Mouse (Mus musculus) midbrain, embryonic 11.5 days (tissue): Measurements from ENCODE around the gene Mlh1. TPM values are rescaled to one million over a fixed set of nuclear protein-coding genes. Genes with fewer than 3 reads are reported as not detected.

Experiments used
- ATAC-seq: fragments of 200-750 bp; cut with Nextera tagmentation; 2 replicates; pipeline ENCODE4 v1.8.0; 2017; ENCODE audit warnings: moderate TSS enrichment, moderate library complexity; ENCODE audit not compliant: low FRiP score
- DNase-seq: peaks from one replicate; pipeline ENCODE4 v3.0.0; 2015; ENCODE audit warnings: low spot score; ENCODE audit errors: missing footprints
- H3K27ac ChIP-seq: fragments of 300-500 bp; sonication (generic); 2 replicates; pipeline ENCODE4 v1.5.1; 2014; ENCODE audit warnings: low read depth, low read length
- H3K27me3 ChIP-seq: fragments of 300-500 bp; sonication (generic); 2 replicates; pipeline ENCODE4 v1.6.1; 2014; ENCODE audit warnings: mild to moderate bottlenecking, low read length, moderate library complexity, mixed read lengths; ENCODE audit not compliant: control insufficient read depth, insufficient read depth
- H3K36me3 ChIP-seq: fragments of 300-500 bp; sonication (generic); 2 replicates; pipeline ENCODE4 v1.6.1; 2014; ENCODE audit warnings: mild to moderate bottlenecking, low read length, moderate library complexity, mixed read lengths; ENCODE audit not compliant: control insufficient read depth, insufficient read depth
- H3K4me1 ChIP-seq: fragments of 300-500 bp; sonication (generic); 2 replicates; pipeline ENCODE4 v1.6.1; 2014; ENCODE audit warnings: low read length; ENCODE audit not compliant: control insufficient read depth, insufficient read depth
- H3K4me2 ChIP-seq: fragments of 300-500 bp; sonication (generic); 2 replicates; pipeline ENCODE4 v1.6.1; 2014; ENCODE audit warnings: mild to moderate bottlenecking, moderate library complexity
- H3K4me3 ChIP-seq: fragments of 300-500 bp; sonication (generic); 2 replicates; pipeline ENCODE4 v1.5.1; 2014; ENCODE audit warnings: low read depth, low read length
- H3K9ac ChIP-seq: fragments of 300-500 bp; sonication (generic); 2 replicates; pipeline ENCODE4 v1.6.1; 2014; ENCODE audit warnings: low read length
- H3K9me3 ChIP-seq: fragments of 300-500 bp; sonication (generic); 2 replicates; pipeline ENCODE4 v1.6.1; 2016; ENCODE audit warnings: low read length; ENCODE audit not compliant: control insufficient read depth
- WGBS: fragments of 180-500 bp; shearing (Covaris S2); extraction: QIAGEN DNeasy Blood & Tissue Kit; methylation state at CpG from one replicate; pipeline ENCODE4 v1.1.7; 2014; 5-methylcytosine and 5-hydroxymethylcytosine counted together
- polyA plus RNA-seq: library from polyadenylated mRNA; unstranded; fragments of >200 nt; fragmentation: Nextera tagmentation; extraction: Ambion mirVana; gene quantifications from 2 replicates; pipeline ENCODE4 v1.2.1, GENCODE M21; 2014

Gene Mlh1
- polyA plus RNA-seq, 1 experiment from 2014 or later, result 55.4 TPM

DNA sequence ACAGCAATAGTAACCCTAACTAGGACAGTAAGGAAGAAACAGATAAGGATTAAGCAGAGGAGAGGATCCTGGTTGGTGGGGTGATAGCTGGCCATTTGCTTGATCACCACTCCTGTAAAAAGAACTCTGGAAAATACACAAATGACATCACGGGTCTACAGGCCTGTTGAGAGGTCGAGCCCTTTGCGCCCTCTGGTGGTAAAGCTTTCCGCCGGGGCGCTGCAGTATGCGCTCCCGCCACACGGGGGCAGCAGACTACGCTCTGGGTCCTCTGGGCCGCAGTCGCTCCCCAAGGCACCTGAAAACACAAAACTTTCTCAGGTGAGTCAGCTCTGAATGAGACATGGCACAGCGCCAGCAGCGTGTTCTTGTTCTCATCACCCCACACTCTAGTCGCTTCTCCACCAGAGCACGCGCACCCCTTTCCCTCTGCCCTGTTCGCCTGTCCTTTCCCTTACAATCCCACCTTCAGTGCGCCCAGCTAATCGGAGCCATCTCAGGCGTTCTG, 18.3 kb upstream of the Mlh1 start:
- Histone ChIP-seq H3K36me3 (no peaks in the 10 kb centered on the region), H3K4me3 (no peak overlapping the region), H3K9ac (no peak overlapping the region), H3K9me3 (no peaks in the 10 kb centered on the region), H3K4me2 (no peak overlapping the region), H3K27me3 (no peaks in the 10 kb centered on the region), H3K27ac (no peak overlapping the region), H3K4me1 (peaks cover 3% of the 10 kb centered on the region)
- DNase-seq (peak; percentile 100), ATAC-seq (peak; percentile 76)
- 13% methylated on average over 21 of the region's 21 CpGs for WGBS

DNA sequence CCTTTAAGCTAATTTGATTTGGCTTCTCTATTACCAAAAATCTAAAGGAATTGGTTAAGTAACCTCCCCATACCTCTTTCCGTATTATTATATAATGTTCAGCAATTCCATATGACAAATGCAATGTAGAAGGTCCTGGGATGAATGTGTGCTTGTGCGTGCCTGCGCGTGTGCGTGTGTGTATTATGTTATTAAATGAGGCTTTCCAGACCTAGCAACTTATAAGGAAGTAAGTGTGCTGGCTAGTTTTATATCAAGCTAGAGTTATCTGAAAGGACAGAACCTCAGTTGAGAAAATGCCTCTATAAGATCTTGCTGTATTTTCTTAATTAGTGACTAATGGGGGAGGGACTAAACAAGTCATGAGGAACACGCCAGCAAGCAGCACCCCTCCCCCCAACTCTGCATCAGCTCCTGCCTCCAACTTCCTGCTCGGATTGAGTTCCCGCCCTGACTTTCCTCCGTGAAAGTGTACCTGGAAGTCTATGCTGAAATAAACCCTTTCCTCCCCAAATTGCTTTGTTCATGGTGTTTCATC, 17.8 kb upstream of the Mlh1 start:
- H3K27ac ChIP-seq, result no peak overlapping the region
- H3K4me1 ChIP-seq, result peaks cover 3% of the 10 kb centered on the region
- no peak overlapping the region for H3K4me3 ChIP-seq
- no peak overlapping the region for H3K9ac ChIP-seq
- H3K36me3 ChIP-seq, result no peaks in the 10 kb centered on the region
- 61% methylated on average over 9 of the region's 9 CpGs for WGBS
- no peaks in the 10 kb centered on the region for H3K27me3 ChIP-seq
- peak; percentile 75 for DNase-seq
- ATAC-seq, result no peak
- H3K4me2 ChIP-seq, result no peak overlapping the region
- H3K9me3 ChIP-seq, result no peaks in the 10 kb centered on the region

DNA sequence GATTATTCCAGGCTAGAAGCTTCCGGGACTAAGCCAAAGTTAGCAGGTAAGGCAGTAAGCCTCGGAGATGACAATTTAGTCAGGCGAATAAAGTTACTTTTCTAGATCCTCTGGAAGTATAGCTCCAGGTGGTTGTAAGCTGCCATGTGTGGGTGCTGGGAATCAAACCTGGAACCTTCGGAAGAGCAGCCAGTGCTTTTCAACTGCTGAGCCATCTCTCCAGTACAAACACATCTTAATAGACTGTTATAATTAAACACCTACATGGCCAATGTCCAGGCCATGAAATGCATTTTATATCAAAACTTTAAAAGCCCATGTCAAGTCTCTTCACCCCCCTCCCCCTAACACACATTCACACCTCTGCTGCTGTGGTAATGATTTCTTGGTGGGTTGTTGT, 16.4 kb upstream of the Mlh1 start:
- Histone ChIP-seq H3K27me3 (no peaks in the 10 kb centered on the region), H3K9ac (no peak overlapping the region), H3K4me3 (no peak overlapping the region), H3K9me3 (no peaks in the 10 kb centered on the region), H3K27ac (no peak overlapping the region), H3K4me2 (no peak overlapping the region), H3K4me1 (peaks cover 3% of the 10 kb centered on the region), H3K36me3 (no peaks in the 10 kb centered on the region)
- DNase-seq, result peak; percentile 54
- no peak for ATAC-seq
- WGBS, result 93% methylated on average over 4 of the region's 4 CpGs

DNA sequence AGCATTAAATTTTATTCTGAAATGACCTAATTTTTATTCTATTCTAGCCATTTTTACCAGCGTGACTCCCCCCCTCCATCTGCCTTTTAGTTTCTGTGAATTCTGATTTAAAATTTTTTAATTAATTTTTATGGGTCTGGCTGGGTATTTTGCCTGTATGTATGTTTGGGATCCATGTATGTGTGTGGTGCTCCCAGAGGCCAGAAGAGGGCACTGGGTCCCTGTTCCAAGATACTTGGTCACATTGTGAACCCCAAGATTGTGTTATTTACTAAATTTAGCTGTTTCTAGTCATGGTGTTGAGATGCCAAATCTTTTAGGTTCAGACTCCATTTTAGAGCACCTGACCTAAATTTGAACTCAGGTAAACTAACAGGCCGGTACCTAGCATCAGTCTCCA, 14.9 kb upstream of the Mlh1 start:
- no peak for ATAC-seq
- no peaks in the 10 kb centered on the region for H3K27me3 ChIP-seq
- no peaks in the 10 kb centered on the region for H3K9me3 ChIP-seq
- peaks cover 3% of the 10 kb centered on the region for H3K4me1 ChIP-seq
- H3K27ac ChIP-seq, result no peak overlapping the region
- 79% methylated on average over 2 of the region's 2 CpGs for WGBS
- no peak overlapping the region for H3K4me3 ChIP-seq
- no peak overlapping the region for H3K4me2 ChIP-seq
- DNase-seq, result peak; percentile 71
- H3K9ac ChIP-seq, result no peak overlapping the region
- no peaks in the 10 kb centered on the region for H3K36me3 ChIP-seq

DNA sequence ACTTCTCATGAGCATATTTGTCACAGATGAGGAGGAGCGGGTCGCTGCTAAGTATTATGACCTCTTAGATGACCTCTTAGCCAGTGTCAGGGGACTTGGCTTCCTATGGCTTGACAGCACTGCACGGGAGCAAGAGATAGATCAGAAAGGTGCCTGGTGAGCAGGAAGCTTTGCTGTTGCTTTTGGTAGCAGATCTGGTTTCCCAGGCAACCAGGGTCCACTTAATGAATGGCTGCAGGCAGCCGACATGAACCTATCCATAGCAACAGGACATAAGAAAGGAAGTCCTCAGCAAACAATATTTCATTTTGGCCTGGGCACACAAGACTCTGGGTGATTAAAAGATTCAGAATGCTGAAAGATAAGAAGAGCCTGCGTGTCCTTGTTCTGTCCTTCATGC, 14.1 kb upstream of the Mlh1 start:
- Histone ChIP-seq H3K4me1 (peaks cover 3% of the 10 kb centered on the region), H3K9ac (no peak overlapping the region), H3K36me3 (no peaks in the 10 kb centered on the region), H3K27me3 (no peaks in the 10 kb centered on the region), H3K4me2 (no peak overlapping the region), H3K27ac (no peak overlapping the region), H3K9me3 (no peaks in the 10 kb centered on the region), H3K4me3 (no peak overlapping the region)
- ATAC-seq (peak; percentile 31; the same call in 1 of the 2 replicates), DNase-seq (peak; percentile 83)
- WGBS, result 16% methylated on average over 5 of the region's 5 CpGs

DNA sequence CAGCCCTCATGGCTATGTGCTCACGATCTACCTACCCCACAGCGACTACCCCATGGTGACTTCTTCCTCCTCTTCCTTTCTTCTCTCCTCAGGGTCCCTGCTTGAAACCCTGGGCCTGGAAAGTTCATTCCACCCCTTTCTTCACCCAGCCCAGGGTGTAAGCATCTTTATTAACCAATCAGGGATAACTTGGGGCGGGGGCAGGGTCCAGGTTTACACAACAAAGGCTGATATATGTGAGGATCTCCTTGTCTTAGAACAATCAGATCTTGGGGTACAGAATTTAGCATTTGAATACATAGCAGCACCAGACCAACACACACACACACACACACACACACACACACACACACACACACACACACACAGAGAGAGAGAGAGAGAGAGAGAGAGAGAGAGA, 13.5 kb upstream of the Mlh1 start:
- H3K4me2 ChIP-seq, result no peak overlapping the region
- H3K4me3 ChIP-seq, result no peak overlapping the region
- no peak overlapping the region for H3K27ac ChIP-seq
- ATAC-seq, result no peak
- peaks cover 3% of the 10 kb centered on the region for H3K4me1 ChIP-seq
- no peaks in the 10 kb centered on the region for H3K9me3 ChIP-seq
- no peaks in the 10 kb centered on the region for H3K36me3 ChIP-seq
- H3K9ac ChIP-seq, result no peak overlapping the region
- H3K27me3 ChIP-seq, result no peaks in the 10 kb centered on the region
- 29% methylated on average over 3 of the region's 3 CpGs for WGBS
- peak; percentile 79 for DNase-seq

DNA sequence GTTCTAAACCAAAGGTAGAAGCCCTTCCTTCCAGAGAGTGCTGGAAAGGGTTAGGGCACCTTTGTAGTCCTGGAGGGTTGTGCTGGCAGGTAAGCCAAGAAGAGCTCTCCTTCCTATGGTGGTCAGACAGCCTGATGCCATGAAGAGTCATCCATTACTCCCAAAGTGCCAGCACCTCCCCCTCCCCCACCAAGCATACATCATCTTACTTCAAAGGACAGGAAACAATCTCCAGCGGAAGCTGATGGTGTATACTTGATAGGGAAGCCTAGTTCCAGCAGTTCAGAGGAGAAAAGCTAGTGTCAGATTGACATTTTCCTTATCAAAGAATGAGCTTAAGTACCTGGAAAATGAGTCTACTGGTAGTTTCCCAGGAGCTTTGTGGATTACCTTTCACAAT, 3.6 kb upstream of the Mlh1 start:
- no peaks in the 10 kb centered on the region for H3K36me3 ChIP-seq

DNA sequence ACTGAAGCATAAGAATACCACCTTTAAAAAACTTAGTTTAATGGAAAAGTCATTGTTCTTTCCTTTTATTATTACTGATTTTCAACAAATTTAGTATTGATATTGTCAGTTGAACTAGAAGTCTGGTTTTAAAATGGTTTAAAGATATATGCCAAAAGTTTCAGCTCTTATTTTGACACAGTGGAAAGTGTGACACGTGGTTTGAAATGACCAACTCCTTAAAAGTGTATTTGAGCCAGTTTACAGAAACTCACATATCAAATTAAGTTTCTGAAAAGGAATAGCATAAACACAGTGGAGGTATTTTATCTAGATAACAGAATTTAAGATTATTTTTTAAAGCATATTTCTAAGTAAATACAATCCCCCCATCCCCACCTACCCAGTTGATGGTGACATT, 2.4 kb upstream of the Mlh1 start:
- no peak for DNase-seq
- 89% methylated on average over 1 of the region's 1 CpGs for WGBS
- H3K4me1 ChIP-seq, result peaks cover 33% of the 10 kb centered on the region
- H3K4me3 ChIP-seq, result no peak overlapping the region
- H3K9me3 ChIP-seq, result no peaks in the 10 kb centered on the region
- H3K27me3 ChIP-seq, result no peaks in the 10 kb centered on the region
- peak overlapping the region; percentile 80 for H3K4me2 ChIP-seq
- H3K36me3 ChIP-seq, result no peaks in the 10 kb centered on the region
- no peak for ATAC-seq
- no peak overlapping the region for H3K9ac ChIP-seq
- no peak overlapping the region for H3K27ac ChIP-seq

More for the DNA sequence above, 3.6 kb upstream of the Mlh1 start:
- H3K27ac ChIP-seq, result no peak overlapping the region
- H3K9ac ChIP-seq, result no peak overlapping the region
- 0 out of 2 replicates have a peak overlapping the region, but pooled peaks have one; percentile 1 for H3K4me3 ChIP-seq
- peaks cover 33% of the 10 kb centered on the region for H3K4me1 ChIP-seq
- H3K9me3 ChIP-seq, result no peaks in the 10 kb centered on the region
- ATAC-seq, result no peak
- H3K27me3 ChIP-seq, result no peaks in the 10 kb centered on the region
- 57% methylated on average over 1 of the region's 1 CpGs for WGBS
- H3K4me2 ChIP-seq, result peak overlapping the region; percentile 12; the same call in 1 of the 2 replicates
- DNase-seq, result no peak

DNA sequence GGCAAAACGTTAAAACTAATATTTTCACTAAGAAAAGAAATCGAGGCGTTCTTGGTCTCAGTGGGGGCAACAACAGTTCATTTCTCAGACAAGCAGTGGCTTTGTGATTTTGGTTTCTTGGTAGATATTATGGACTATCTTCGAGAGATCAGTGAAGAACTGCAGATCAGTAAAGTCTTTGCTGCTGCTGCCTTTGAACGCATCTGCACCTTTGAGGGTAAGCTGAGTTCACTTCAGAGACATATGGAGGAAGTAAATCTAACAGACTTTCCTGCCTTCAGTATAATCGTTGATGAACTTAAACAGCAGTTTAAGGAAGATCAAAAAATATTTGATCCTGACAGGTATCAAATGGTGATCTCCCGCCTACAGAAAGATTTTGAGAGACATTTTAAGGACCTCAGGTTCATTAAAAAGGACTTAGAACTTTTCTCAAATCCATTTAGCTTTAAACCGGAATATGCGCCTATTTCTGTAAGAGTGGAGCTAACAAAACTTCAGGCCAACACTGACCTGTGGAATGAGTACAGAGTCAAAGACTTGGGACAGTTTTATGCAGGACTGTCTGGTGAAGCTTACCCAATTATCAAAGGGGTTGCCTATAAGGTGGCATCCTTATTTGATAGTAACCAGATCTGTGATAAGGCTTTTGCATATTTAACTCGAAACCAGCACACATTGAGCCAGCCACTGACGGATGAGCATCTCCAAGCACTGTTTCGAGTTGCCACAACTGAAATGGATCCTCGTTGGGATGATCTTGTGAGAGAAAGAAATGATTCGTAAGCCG, 1.6 kb upstream of the Mlh1 start:
- peak overlapping the region; percentile 86 for H3K4me3 ChIP-seq
- peaks cover 33% of the 10 kb centered on the region for H3K4me1 ChIP-seq
- no peaks in the 10 kb centered on the region for H3K9me3 ChIP-seq
- DNase-seq (no peak), ATAC-seq (no peak)
- peak overlapping the region; percentile 90 for H3K9ac ChIP-seq
- 81% methylated on average over 15 of the region's 15 CpGs for WGBS
- no peak overlapping the region for H3K27ac ChIP-seq
- peak overlapping the region; percentile 80 for H3K4me2 ChIP-seq
- no peaks in the 10 kb centered on the region for H3K27me3 ChIP-seq
- no peaks in the 10 kb centered on the region for H3K36me3 ChIP-seq
